Mouse (Mus musculus) heart, embryonic 16.5 days (tissue): ENCODE measurements at regions not wholly inside any gene's neighbourhood (a gene's known extent, or its start where the extent isn't known, plus 50 kb on each side); places are given as distances from the start of the nearest gene placed in this dataset.

ENCODE experiments used
- ATAC-seq: fragments of 200-750 bp; cut with Nextera tagmentation; replicated peaks from 2 replicates; pipeline ENCODE4 v1.8.0; 2017; ENCODE audit warnings: moderate number of reproducible peaks; ENCODE audit not compliant: insufficient read depth, low FRiP score; ENCODE audit errors: extremely low read depth
- H3K27ac ChIP-seq: fragments of 300-500 bp; sonication (generic); 2 replicates; pipeline ENCODE4 v1.5.1; 2014; ENCODE audit warnings: mild to moderate bottlenecking, low read length, control low read depth, moderate library complexity
- H3K27me3 ChIP-seq: fragments of 300-500 bp; sonication (generic); 2 replicates; pipeline ENCODE4 v1.6.1; 2014; ENCODE audit warnings: low read length, mixed read lengths; ENCODE audit not compliant: control insufficient read depth, insufficient read depth
- H3K36me3 ChIP-seq: fragments of 300-500 bp; sonication (generic); 2 replicates; pipeline ENCODE4 v1.6.1; 2014; ENCODE audit not compliant: control insufficient read depth, insufficient read depth
- H3K4me1 ChIP-seq: fragments of 300-500 bp; sonication (generic); 2 replicates; pipeline ENCODE4 v1.6.1; 2014; ENCODE audit warnings: low read length, mixed read lengths; ENCODE audit not compliant: control insufficient read depth, insufficient read depth
- H3K4me2 ChIP-seq: fragments of 300-500 bp; sonication (generic); 2 replicates; pipeline ENCODE4 v1.6.1; 2014; ENCODE audit warnings: low read depth, mild to moderate bottlenecking, control low read depth, low read length
- H3K4me3 ChIP-seq: fragments of 300-500 bp; sonication (generic); 2 replicates; pipeline ENCODE4 v1.5.1; 2014; ENCODE audit warnings: mild to moderate bottlenecking, control low read depth, low read length
- H3K9ac ChIP-seq: fragments of 300-500 bp; sonication (generic); 2 replicates; pipeline ENCODE4 v1.6.1; 2014; ENCODE audit warnings: low read length, control low read depth
- H3K9me3 ChIP-seq: fragments of 300-500 bp; sonication (generic); replicated peaks from 2 replicates; pipeline ENCODE4 v1.6.1; 2016; ENCODE audit warnings: low read length; ENCODE audit not compliant: control insufficient read depth
- WGBS: fragments of 180-500 bp; shearing (Covaris S2); extraction: QIAGEN DNeasy Blood & Tissue Kit; methylation state at CpG from one replicate; pipeline ENCODE4 v1.1.7; 2014; 5-methylcytosine and 5-hydroxymethylcytosine counted together

- 71% methylated on average over 15 of the region's 15 CpGs for WGBS
These were observed 61.4 kb upstream of the Dlx6 start for GRCm38 (mm10) chr6:6801563-6802259.

More at GRCm38 (mm10) chr6:6801563-6802259, 61.4 kb upstream of the Dlx6 start:
- H3K4me1 ChIP-seq: no peaks in the 10 kb centered on the region
- no peak overlapping the region for H3K4me2 ChIP-seq
- ATAC-seq: no peak
- H3K27ac ChIP-seq: no peak overlapping the region
- no peaks in the 10 kb centered on the region for H3K27me3 ChIP-seq
- H3K4me3 ChIP-seq: no peak overlapping the region
- no peak overlapping the region for H3K9ac ChIP-seq
- no peaks in the 10 kb centered on the region for H3K9me3 ChIP-seq
- no peaks in the 10 kb centered on the region for H3K36me3 ChIP-seq
